Mouse (Mus musculus) hindlimb bud, embryonic 11.5 days (tissue): ENCODE results near the gene D630045J12Rik.

Experiments
- DNase-seq: peaks from one replicate; pipeline ENCODE4 v3.0.0-alpha.2; 2012; ENCODE audit warnings: low read depth, low spot score; ENCODE audit errors: extremely low spot score

The D630045J12Rik gene

GRCm38 (mm10) chr6:38242833-38243232, 11.0 kb downstream of the D630045J12Rik start:
- DNase-seq, result no peak

- no peak for DNase-seq
Observed at GRCm38 (mm10) chr6:38242295-38242830, 11.4 kb downstream of the D630045J12Rik start.

- no peak for DNase-seq
Observed at GRCm38 (mm10) chr6:38241508-38241907, 12.3 kb downstream of the D630045J12Rik start.

- no peak for DNase-seq
Observed at GRCm38 (mm10) chr6:38240618-38241017, 13.2 kb downstream of the D630045J12Rik start.

GRCm38 (mm10) chr6:38238382-38238781, 15.4 kb downstream of the D630045J12Rik start:
- DNase-seq, result no peak

- no peak for DNase-seq
Observed at GRCm38 (mm10) chr6:38235991-38236658, 17.7 kb downstream of the D630045J12Rik start.

- no peak for DNase-seq
Observed at GRCm38 (mm10) chr6:38233803-38234202, 20.0 kb downstream of the D630045J12Rik start.

- no peak for DNase-seq
Observed at GRCm38 (mm10) chr6:38232917-38233316, 20.9 kb downstream of the D630045J12Rik start.

- no peak for DNase-seq
Observed at GRCm38 (mm10) chr6:38231994-38232393, 21.8 kb downstream of the D630045J12Rik start.

GRCm38 (mm10) chr6:38224079-38224478, 29.7 kb downstream of the D630045J12Rik start:
- no peak for DNase-seq

- no peak for DNase-seq
Observed at GRCm38 (mm10) chr6:38219261-38219660, 34.5 kb downstream of the D630045J12Rik start.

GRCm38 (mm10) chr6:38215448-38216110, 38.2 kb downstream of the D630045J12Rik start:
- no peak for DNase-seq

GRCm38 (mm10) chr6:38207621-38208020, 46.2 kb downstream of the D630045J12Rik start:
- DNase-seq, result no peak

- no peak for DNase-seq
Observed at GRCm38 (mm10) chr6:38206941-38207531, 46.8 kb downstream of the D630045J12Rik start.

- no peak for DNase-seq
Observed at GRCm38 (mm10) chr6:38205375-38205774, 48.4 kb downstream of the D630045J12Rik start.

- no peak for DNase-seq
Observed at GRCm38 (mm10) chr6:38203820-38204219, 50.0 kb downstream of the D630045J12Rik start.

GRCm38 (mm10) chr6:38202816-38203215, 51.0 kb downstream of the D630045J12Rik start:
- no peak for DNase-seq

GRCm38 (mm10) chr6:38201495-38201894, 52.3 kb downstream of the D630045J12Rik start:
- DNase-seq, result no peak

- DNase-seq, result no peak
Observed at GRCm38 (mm10) chr6:38199599-38199998, 54.2 kb downstream of the D630045J12Rik start.

GRCm38 (mm10) chr6:38198727-38199126, 55.1 kb downstream of the D630045J12Rik start:
- no peak for DNase-seq

GRCm38 (mm10) chr6:38196266-38197189, 57.3 kb downstream of the D630045J12Rik start:
- DNase-seq, result no peak
